Mouse (Mus musculus) spleen, adult 2 months (tissue): ENCODE measurements around the gene Gba2.

Experiments used
- CTCF ChIP-seq: fragments of 200-500 bp; IDR thresholded peaks from 2 replicates; pipeline ENCODE4 v1.5.1; 2011; ENCODE audit warnings: mild to moderate bottlenecking, inconsistent platforms; ENCODE audit not compliant: insufficient read depth, insufficient read length, insufficient replicate concordance; ENCODE audit errors: extremely low read depth
- POLR2A ChIP-seq: fragments of 200-500 bp; IDR thresholded peaks from 2 replicates; pipeline ENCODE4 v1.6.1; 2011; ENCODE audit warnings: low read depth, low read length, inconsistent platforms

DNA sequence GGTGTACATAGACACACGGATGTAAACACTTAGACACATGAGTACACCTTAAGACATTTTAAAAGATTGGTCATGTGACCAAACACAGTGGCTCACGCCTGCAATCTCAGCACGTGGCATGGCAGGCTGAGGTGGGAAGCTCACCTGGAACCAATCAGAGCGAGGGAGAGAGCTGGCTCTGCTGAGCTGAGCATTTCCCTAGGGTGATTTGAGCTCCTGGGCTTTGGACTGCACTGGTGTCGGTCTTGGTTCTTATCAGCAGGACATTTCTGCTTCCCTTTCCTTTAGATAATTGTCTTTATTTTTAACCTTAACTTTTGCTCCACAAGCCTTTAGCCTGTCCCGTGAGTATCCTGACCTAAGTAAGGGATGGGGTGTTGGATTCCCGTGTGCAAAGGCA, 9.0 kb upstream of the Gba2 start:
- TF ChIP-seq POLR2A (no peak), CTCF (no peak)
